Mouse (Mus musculus) ES-E14 (cell line): ENCODE results near the gene Mark1.

Experiments
- HCFC1 ChIP-seq: IDR thresholded peaks from 2 replicates; pipeline ENCODE4 v1.6.1; 2012; ENCODE audit warnings: low read length, inconsistent platforms, borderline replicate concordance; ENCODE audit not compliant: insufficient read depth
- ZC3H11A ChIP-seq: IDR thresholded peaks from 2 replicates; pipeline ENCODE4 v1.6.1; 2012; ENCODE audit warnings: low read depth, mild to moderate bottlenecking, inconsistent platforms, low read length, borderline replicate concordance

- TF ChIP-seq ZC3H11A (no peak), HCFC1 (no peak)
Observed at GRCm38 (mm10) chr1:184995335-184995734, 4.0 kb downstream of the Mark1 start.
